Mouse (Mus musculus) ES-Bruce4 (cell line): ENCODE data around the gene Bub1. TPM values are rescaled to one million over a fixed set of nuclear protein-coding genes. Genes with fewer than 3 reads are reported as not detected.

Experiments
- H3K27ac ChIP-seq: 2 replicates; pipeline ENCODE4 v1.5.1; 2012; ENCODE audit warnings: low read length, inconsistent platforms; ENCODE audit not compliant: insufficient read depth
- H3K27me3 ChIP-seq: 2 replicates; pipeline ENCODE4 v1.6.1; 2012; ENCODE audit warnings: mild to moderate bottlenecking, low read length, inconsistent platforms; ENCODE audit not compliant: control insufficient read depth, poor library complexity, insufficient read depth, severe bottlenecking
- H3K36me3 ChIP-seq: 2 replicates; pipeline ENCODE4 v1.6.1; 2012; ENCODE audit warnings: inconsistent platforms, mild to moderate bottlenecking, low read length, moderate library complexity; ENCODE audit not compliant: control insufficient read depth, poor library complexity, insufficient read depth, severe bottlenecking
- H3K4me1 ChIP-seq: one replicate; pipeline ENCODE4 v1.8.1; 2011; ENCODE audit warnings: low read length; ENCODE audit not compliant: control insufficient read depth, insufficient read depth
- H3K4me3 ChIP-seq: 2 replicates; pipeline ENCODE4 v1.5.1; 2011; ENCODE audit warnings: low read depth, mild to moderate bottlenecking, low read length
- H3K9ac ChIP-seq: 2 replicates; pipeline ENCODE4 v1.6.1; 2012; ENCODE audit warnings: low read depth, mild to moderate bottlenecking, inconsistent platforms; ENCODE audit not compliant: poor library complexity, severe bottlenecking
- H3K9me3 ChIP-seq: replicated peaks from 2 replicates; pipeline ENCODE4 v1.6.1; 2012; ENCODE audit warnings: mild to moderate bottlenecking, low read length, inconsistent platforms; ENCODE audit not compliant: control insufficient read depth, poor library complexity, insufficient read depth, severe bottlenecking
- CTCF ChIP-seq: IDR thresholded peaks from one replicate; pipeline ENCODE4 v1.8.1; 2011; ENCODE audit warnings: low read depth, low read length
- EP300 ChIP-seq: IDR thresholded peaks from 2 replicates; pipeline ENCODE4 v1.6.1; 2011; ENCODE audit warnings: low read depth, low read length; ENCODE audit not compliant: insufficient read depth
- POLR2A ChIP-seq: IDR thresholded peaks from one replicate; pipeline ENCODE4 v1.8.1; 2011; ENCODE audit warnings: low read length; ENCODE audit not compliant: insufficient read depth
- polyA plus RNA-seq: library from polyadenylated mRNA; stranded (reverse); fragments of >200 nt; gene quantifications from 2 replicates; pipeline ENCODE4 v1.2.4, GENCODE M21; 2011; ENCODE audit warnings: low read depth; ENCODE audit not compliant: missing spikeins, insufficient read depth, insufficient read length

The Bub1 gene
- polyA plus RNA-seq, 1 experiment, result 198 TPM

- H3K4me1 ChIP-seq, result no peaks in the 10 kb centered on the region
- no peaks in the 10 kb centered on the region for H3K9me3 ChIP-seq
- no peaks in the 10 kb centered on the region for H3K36me3 ChIP-seq
- no peaks in the 10 kb centered on the region for H3K27me3 ChIP-seq
- no peak overlapping the region for H3K4me3 ChIP-seq
- no peak for TF ChIP-seq CTCF
- no peak for TF ChIP-seq EP300
- TF ChIP-seq POLR2A, result no peak
- H3K27ac ChIP-seq, result no peak overlapping the region
- no peak overlapping the region for H3K9ac ChIP-seq
Observed at GRCm38 (mm10) chr2:127751849-127752610, 79.6 kb downstream of the Bub1 start.

Other genes starting within 250 kb of the Bub1 start
- 5.4 and 7.6 TPM in 2 replicates for gene Zfp661, start 244.8 kb downstream of the Bub1 start, polyA plus RNA-seq
- 200 and 203 TPM in 2 replicates for gene Mrps5, start 244.6 kb downstream of the Bub1 start, polyA plus RNA-seq
- gene Mal, start 175.2 kb downstream of the Bub1 start, polyA plus RNA-seq, result 3.9 and 4.9 TPM in 2 replicates
- gene Mall, start 101.9 kb downstream of the Bub1 start, polyA plus RNA-seq, result 5.2 and 5.3 TPM in 2 replicates
- 9.7 and 11.5 TPM in 2 replicates for gene Nphp1, start 43.0 kb downstream of the Bub1 start, polyA plus RNA-seq
- 16.6 and 17.6 TPM in 2 replicates for gene Mtln, start 39.4 kb downstream of the Bub1 start, polyA plus RNA-seq
- gene Acoxl, start 7.0 kb upstream of the Bub1 start, polyA plus RNA-seq, result 0.29 TPM in 1 of 2 replicates, not detected in the other